Mouse (Mus musculus): Measurements from ENCODE around the gene Acads. TPM values are rescaled to one million over a fixed set of nuclear protein-coding genes. Genes with fewer than 3 reads are reported as not detected.

Acads gene
- polyA plus RNA-seq, 1 experiment = 220 TPM

GRCm38 (mm10) chr5:115129328-115129727, 10.2 kb upstream of the Acads start:
- no peak for DNase-seq
- Histone ChIP-seq H3K4me3 (ENCODE audit: insufficient read depth, low read depth, low read length) (no peak overlapping the region), H3K36me3 (ENCODE audit: control insufficient read depth, insufficient read depth, low read length) (peaks cover 1% of the 10 kb centered on the region; the same call in 1 of the 2 replicates), H3K4me1 (ENCODE audit: control insufficient read depth, insufficient read depth, low read length) (peaks cover 39% of the 10 kb centered on the region), H3K27me3 (replicated peaks; ENCODE audit: control insufficient read depth, insufficient read depth, low read length) (no peaks in the 10 kb centered on the region), H3K27ac (ENCODE audit: insufficient read depth, low read depth, low read length) (no peak overlapping the region)
- TF ChIP-seq POLR2A (IDR thresholded peaks at IDR 0.05; ENCODE audit: low read depth, low read length) (no peak), CTCF (conservative IDR thresholded peaks at IDR 0.05; ENCODE audit: insufficient read depth, insufficient read length, low read depth, low read length) (no peak; the same call in 1 of the 2 replicates)
- 85% methylated on average over 6 of the region's 6 CpGs for WGBS

DNA sequence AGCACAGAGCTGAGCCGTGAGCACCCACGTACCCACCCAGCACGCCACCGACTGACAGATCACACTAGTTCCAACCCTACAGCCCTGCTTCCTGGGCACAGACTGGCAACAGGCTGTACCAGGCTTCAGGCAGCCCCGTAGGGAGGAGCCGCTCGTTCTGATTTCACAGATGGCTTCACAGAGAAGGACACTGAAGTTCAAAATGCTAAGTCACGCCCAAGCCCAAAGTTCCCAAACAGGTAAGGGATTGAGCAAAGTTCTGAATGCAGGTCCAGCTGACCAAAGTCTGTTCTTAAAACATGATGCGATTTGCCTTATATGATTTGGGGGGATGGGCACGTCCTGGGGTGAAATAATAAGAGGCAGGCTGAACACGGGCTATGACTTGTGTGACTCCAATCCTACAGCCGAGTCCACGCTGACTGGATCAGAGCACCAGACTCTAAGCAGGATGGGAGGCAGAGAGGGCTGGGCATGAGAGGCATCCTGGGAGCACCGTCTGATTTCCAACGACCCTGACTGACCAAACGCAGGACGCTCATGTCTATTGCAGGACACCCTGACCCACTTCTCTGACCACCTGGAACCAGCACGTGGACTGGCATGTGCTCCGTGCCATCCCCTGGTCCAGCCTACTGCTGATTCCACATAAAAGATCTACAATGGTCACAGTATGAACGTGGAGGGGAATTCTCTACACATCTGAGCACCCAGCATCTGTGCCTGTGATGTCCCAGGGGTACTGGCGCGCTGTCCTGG, 8.5 kb upstream of the Acads start:
- Histone ChIP-seq H3K36me3 (ENCODE audit: control insufficient read depth, insufficient read depth, low read length) (peaks cover 1% of the 10 kb centered on the region; the same call in 1 of the 2 replicates), H3K4me1 (ENCODE audit: control insufficient read depth, insufficient read depth, low read length) (peaks cover 27% of the 10 kb centered on the region), H3K27ac (ENCODE audit: insufficient read depth, low read depth, low read length) (peak overlapping the region; percentile 91), H3K4me3 (ENCODE audit: insufficient read depth, low read depth, low read length) (peak overlapping the region; percentile 31), H3K27me3 (replicated peaks; ENCODE audit: control insufficient read depth, insufficient read depth, low read length) (no peaks in the 10 kb centered on the region)
- peak; percentile 93 for DNase-seq
- TF ChIP-seq CTCF (conservative IDR thresholded peaks at IDR 0.05; ENCODE audit: insufficient read depth, insufficient read length, low read depth, low read length) (no peak), POLR2A (IDR thresholded peaks at IDR 0.05; ENCODE audit: low read depth, low read length) (peak; percentile 43)
- 50% methylated on average over 22 of the region's 22 CpGs for WGBS

GRCm38 (mm10) chr5:115126578-115127312, 7.6 kb upstream of the Acads start:
- H3K4me3 ChIP-seq (ENCODE audit: insufficient read depth, low read depth, low read length) = peak overlapping the region; percentile 31
- peaks cover 23% of the 10 kb centered on the region for H3K4me1 ChIP-seq (ENCODE audit: control insufficient read depth, insufficient read depth, low read length)
- TF ChIP-seq POLR2A (IDR thresholded peaks at IDR 0.05; ENCODE audit: low read depth, low read length) (no peak), CTCF (conservative IDR thresholded peaks at IDR 0.05; ENCODE audit: insufficient read depth, insufficient read length, low read depth, low read length) (no peak)
- 63% methylated on average over 23 of the region's 28 CpGs for WGBS
- DNase-seq = peak; percentile 58
- H3K27ac ChIP-seq (ENCODE audit: insufficient read depth, low read depth, low read length) = peak overlapping the region; percentile 91
- H3K27me3 ChIP-seq (replicated peaks; ENCODE audit: control insufficient read depth, insufficient read depth, low read length) = no peaks in the 10 kb centered on the region
- H3K36me3 ChIP-seq (ENCODE audit: control insufficient read depth, insufficient read depth, low read length) = peaks cover 1% of the 10 kb centered on the region; the same call in 1 of the 2 replicates

DNA sequence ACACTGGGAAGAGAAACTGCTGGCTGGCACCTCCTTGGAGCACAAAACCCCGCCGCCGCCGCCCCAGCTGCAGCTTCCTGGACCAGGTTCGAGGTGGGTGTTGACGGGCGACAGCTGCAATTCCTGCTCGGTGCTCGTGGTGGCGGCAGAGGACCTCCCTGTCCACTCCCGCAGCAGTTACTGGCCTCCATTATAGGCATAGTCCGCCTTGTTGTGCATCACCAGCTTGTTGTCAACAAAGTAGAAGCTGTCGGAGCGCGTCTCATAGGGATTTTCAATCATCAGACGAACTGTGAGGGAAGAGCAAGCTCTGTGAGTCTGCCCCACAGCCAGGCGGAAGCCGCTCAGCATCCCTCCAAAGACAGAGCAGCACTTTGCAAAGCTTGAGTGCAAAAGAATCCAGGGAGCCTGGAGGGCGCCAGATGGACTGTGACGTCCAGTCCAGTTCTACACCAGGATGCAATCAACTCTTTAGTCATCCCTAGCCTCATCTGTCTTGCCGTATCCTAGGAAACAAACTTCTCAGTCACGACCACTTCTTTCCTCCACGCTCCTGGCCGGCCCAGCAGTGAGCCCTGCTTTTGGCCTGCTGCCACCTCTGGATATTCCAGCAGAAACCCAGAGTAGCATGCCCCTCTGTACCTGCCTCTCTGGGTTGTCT, 6.2 kb upstream of the Acads start:
- DNase-seq = peak; percentile 89
- Histone ChIP-seq H3K4me3 (ENCODE audit: insufficient read depth, low read depth, low read length) (no peak overlapping the region), H3K36me3 (ENCODE audit: control insufficient read depth, insufficient read depth, low read length) (peaks cover 1% of the 10 kb centered on the region; the same call in 1 of the 2 replicates), H3K4me1 (ENCODE audit: control insufficient read depth, insufficient read depth, low read length) (peaks cover 23% of the 10 kb centered on the region), H3K27me3 (replicated peaks; ENCODE audit: control insufficient read depth, insufficient read depth, low read length) (no peaks in the 10 kb centered on the region), H3K27ac (ENCODE audit: insufficient read depth, low read depth, low read length) (no peak overlapping the region)
- WGBS = 13% methylated on average over 24 of the region's 24 CpGs
- TF ChIP-seq POLR2A (IDR thresholded peaks at IDR 0.05; ENCODE audit: low read depth, low read length) = no peak
- peak; percentile 96 for TF ChIP-seq CTCF (conservative IDR thresholded peaks at IDR 0.05; ENCODE audit: insufficient read depth, insufficient read length, low read depth, low read length)

GRCm38 (mm10) chr5:115124690-115125089, 5.5 kb upstream of the Acads start:
- no peak overlapping the region for H3K4me3 ChIP-seq (ENCODE audit: insufficient read depth, low read depth, low read length)
- 92% methylated on average over 6 of the region's 6 CpGs for WGBS
- H3K27ac ChIP-seq (ENCODE audit: insufficient read depth, low read depth, low read length) = no peak overlapping the region
- peaks cover 23% of the 10 kb centered on the region for H3K4me1 ChIP-seq (ENCODE audit: control insufficient read depth, insufficient read depth, low read length)
- DNase-seq = no peak
- TF ChIP-seq POLR2A (IDR thresholded peaks at IDR 0.05; ENCODE audit: low read depth, low read length) (no peak), CTCF (conservative IDR thresholded peaks at IDR 0.05; ENCODE audit: insufficient read depth, insufficient read length, low read depth, low read length) (no peak)
- H3K36me3 ChIP-seq (ENCODE audit: control insufficient read depth, insufficient read depth, low read length) = peaks cover 1% of the 10 kb centered on the region; the same call in 1 of the 2 replicates
- no peaks in the 10 kb centered on the region for H3K27me3 ChIP-seq (replicated peaks; ENCODE audit: control insufficient read depth, insufficient read depth, low read length)

DNA sequence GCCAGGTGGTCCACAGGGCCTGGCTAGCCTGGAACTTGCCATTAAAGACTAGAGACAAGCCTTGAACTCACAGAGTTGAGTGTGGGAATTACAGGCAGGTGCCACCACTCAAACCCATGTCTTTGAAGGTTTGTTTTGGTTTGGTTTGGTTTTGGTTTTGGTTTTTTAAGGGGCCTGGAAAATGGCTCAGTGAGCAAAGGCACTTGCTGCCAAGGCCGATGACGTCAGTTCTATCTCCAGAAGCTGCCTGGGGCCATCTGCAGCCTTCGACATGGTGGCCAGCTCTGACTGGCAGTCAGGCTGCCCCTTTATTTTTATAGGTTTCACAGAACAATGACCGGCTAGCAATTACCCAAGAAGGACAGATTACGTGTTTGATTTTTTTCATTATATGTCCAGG, 1.8 kb upstream of the Acads start:
- Histone ChIP-seq H3K27me3 (replicated peaks; ENCODE audit: control insufficient read depth, insufficient read depth, low read length) (no peaks in the 10 kb centered on the region), H3K36me3 (ENCODE audit: control insufficient read depth, insufficient read depth, low read length) (no peaks in the 10 kb centered on the region), H3K4me1 (ENCODE audit: control insufficient read depth, insufficient read depth, low read length) (peaks cover 8% of the 10 kb centered on the region; the same call in 1 of the 2 replicates), H3K4me3 (ENCODE audit: insufficient read depth, low read depth, low read length) (no peak overlapping the region), H3K27ac (ENCODE audit: insufficient read depth, low read depth, low read length) (no peak overlapping the region)
- no peak for DNase-seq
- TF ChIP-seq POLR2A (IDR thresholded peaks at IDR 0.05; ENCODE audit: low read depth, low read length) (no peak), CTCF (conservative IDR thresholded peaks at IDR 0.05; ENCODE audit: insufficient read depth, insufficient read length, low read depth, low read length) (no peak)
- 68% methylated on average over 5 of the region's 5 CpGs for WGBS

Measured in kidney, adult 2 months (tissue).